ENCODE assay signal across 8 mouse cellular contexts in genomic region chr11:95587423-95587951, GRCm38 (mm10). TPM values are rescaled to one million over a fixed set of nuclear protein-coding genes. Genes with fewer than 3 reads are reported as not detected.
DNase-seq lines count a peak whose midpoint lies in the region; ATAC-seq and TF ChIP-seq lines count a peak whose summit lies in the region.

Gene Ngfr, minus strand, starts transcription at chr11:95587735.

- H3K4me1 ChIP-seq in testis, adult 2 months (ENCODE audit: control insufficient read depth, insufficient read depth, low read length) = peaks cover 19% of the 10 kb centered on the region
- peaks cover 30% of the 10 kb centered on the region for H3K4me1 ChIP-seq in heart, embryonic 13.5 days

- no peaks in the 10 kb centered on the region for H3K9me3 ChIP-seq in heart, embryonic 13.5 days

- H3K27me3 ChIP-seq in testis, adult 2 months (ENCODE audit: control insufficient read depth, insufficient read depth, low read length) = peaks cover 3% of the 10 kb centered on the region; the same call in 1 of the 2 replicates
- peaks cover 98% of the 10 kb centered on the region for H3K27me3 ChIP-seq in heart, embryonic 13.5 days (replicated peaks)

- ATAC-seq in heart, embryonic 13.5 days (ENCODE audit: extremely low read depth, insufficient number of reproducible peaks, low FRiP score, low TSS enrichment) = peak; percentile 16; the same call in 1 of the 2 replicates

- no peak for TF ChIP-seq POLR2A in testis, adult 2 months (IDR thresholded peaks at IDR 0.05; ENCODE audit: control insufficient read depth, low read depth, low read length)

- H3K36me3 ChIP-seq in testis, adult 2 months (ENCODE audit: control insufficient read depth, insufficient read depth, low read length) = no peaks in the 10 kb centered on the region
- no peaks in the 10 kb centered on the region for H3K36me3 ChIP-seq in heart, embryonic 13.5 days

- no peak for TF ChIP-seq CTCF in testis, adult 2 months (IDR thresholded peaks at IDR 0.05; ENCODE audit: control insufficient read depth, insufficient read depth, insufficient replicate concordance, low read depth, low read length)

- no peak for DNase-seq in testis, postnatal 14 days (ENCODE audit: low spot score)
- peak; percentile 51 to 70 for DNase-seq in cerebellum, postnatal 25 days
- peak; percentile 68 to 81 for DNase-seq in kidney, postnatal 4 days
- peak; percentile 26 for DNase-seq in lung, postnatal 25 days (ENCODE audit: low spot score)
- DNase-seq in right cerebral cortex, postnatal 4 days = peak; percentile 40
- no peak for DNase-seq in urinary bladder, postnatal 4 days (ENCODE audit: low spot score in 2 of 2)

- H3K9ac ChIP-seq in heart, embryonic 13.5 days = peak within 1 kb of the TSS; percentile 72

- under 1% methylated on average over 32 of the region's 39 CpGs for WGBS in heart, embryonic 13.5 days

- no peak within 1 kb of the TSS for H3K27ac ChIP-seq in testis, adult 2 months (ENCODE audit: control insufficient read depth, insufficient read depth, low read depth, low read length)
- H3K27ac ChIP-seq in heart, embryonic 13.5 days (replicated peaks) = no peak within 1 kb of the TSS

- peak within 1 kb of the TSS; percentile 59 for H3K4me3 ChIP-seq in testis, adult 2 months (ENCODE audit: control insufficient read depth, low read depth, low read length)
- peak within 1 kb of the TSS; percentile 51 for H3K4me3 ChIP-seq in heart, embryonic 13.5 days

- H3K4me2 ChIP-seq in heart, embryonic 13.5 days = peak within 1 kb of the TSS; percentile 81

RNA-seq across cellular contexts. Expression of gene Ngfr, which starts in this region (rescaled TPM):
- polyA plus RNA-seq in testis, adult 2 months (2012; rRNA removed) = 16.3 and 18.9 TPM in 2 replicates
- polyA plus RNA-seq in heart, embryonic 13.5 days (2015; fragmentation: Nextera tagmentation; extraction: Ambion mirVana) = 3.3 and 4.9 TPM in 2 replicates

Comparison
In these comparisons a context has a peak if more than half of its experiments do, and no peak if none do; other contexts are left out.
1. DNase-seq: peak in cerebellum, postnatal 25 days (2 of 2), kidney, postnatal 4 days (2 of 2), lung, postnatal 25 days (single experiment) and right cerebral cortex, postnatal 4 days (single experiment); none in testis, postnatal 14 days (single experiment) and urinary bladder, postnatal 4 days (0 of 2).